Mouse (Mus musculus): ENCODE results near the gene Ndufb4. TPM values are rescaled to one million over a fixed set of nuclear protein-coding genes. Genes with fewer than 3 reads are reported as not detected.
"Not testable (repeated sequence)": the region's sequence is repeated elsewhere in the genome, so short reads cannot be mapped to it uniquely, and the experiment has no call there.

Ndufb4 gene
- polyA plus RNA-seq, 1 experiment from 2014 or later, result 45.0 TPM

- H3K27me3 ChIP-seq (ENCODE audit: insufficient read depth, low read length), result no peaks in the 10 kb centered on the region
- no peak overlapping the region for H3K27ac ChIP-seq (ENCODE audit: low read length)
- no peak overlapping the region for H3K9ac ChIP-seq (replicated peaks; ENCODE audit: low read length)
- no peak overlapping the region for H3K4me3 ChIP-seq (ENCODE audit: low read length)
- no peak overlapping the region for H3K4me2 ChIP-seq (replicated peaks; ENCODE audit: low read depth, low read length)
- no peaks in the 10 kb centered on the region for H3K9me3 ChIP-seq (ENCODE audit: low read length)
- no peaks in the 10 kb centered on the region for H3K4me1 ChIP-seq (ENCODE audit: insufficient read depth, low read length)
- 91% methylated on average over 5 of the region's 5 CpGs for WGBS
- ATAC-seq (ENCODE audit: low FRiP score, low TSS enrichment), result no peak
- H3K36me3 ChIP-seq (ENCODE audit: insufficient read depth, low read length), result peaks cover 40% of the 10 kb centered on the region
These were observed 9.8 kb downstream of the Ndufb4 start for GRCm38 (mm10) chr16:37644486-37644885.

- peaks cover 12% of the 10 kb centered on the region; the same call in 1 of the 2 replicates for H3K36me3 ChIP-seq (ENCODE audit: insufficient read depth, low read length)
- not testable (repeated sequence) for H3K4me3 ChIP-seq (ENCODE audit: low read length); H3K4me2 ChIP-seq (replicated peaks; ENCODE audit: low read depth, low read length); ATAC-seq (ENCODE audit: low FRiP score, low TSS enrichment); H3K9me3 ChIP-seq (ENCODE audit: low read length); H3K9ac ChIP-seq (replicated peaks; ENCODE audit: low read length); H3K27me3 ChIP-seq (ENCODE audit: insufficient read depth, low read length); H3K27ac ChIP-seq (ENCODE audit: low read length); H3K4me1 ChIP-seq (ENCODE audit: insufficient read depth, low read length)
These were observed 13.7 kb downstream of the Ndufb4 start for GRCm38 (mm10) chr16:37640522-37640921.

DNA sequence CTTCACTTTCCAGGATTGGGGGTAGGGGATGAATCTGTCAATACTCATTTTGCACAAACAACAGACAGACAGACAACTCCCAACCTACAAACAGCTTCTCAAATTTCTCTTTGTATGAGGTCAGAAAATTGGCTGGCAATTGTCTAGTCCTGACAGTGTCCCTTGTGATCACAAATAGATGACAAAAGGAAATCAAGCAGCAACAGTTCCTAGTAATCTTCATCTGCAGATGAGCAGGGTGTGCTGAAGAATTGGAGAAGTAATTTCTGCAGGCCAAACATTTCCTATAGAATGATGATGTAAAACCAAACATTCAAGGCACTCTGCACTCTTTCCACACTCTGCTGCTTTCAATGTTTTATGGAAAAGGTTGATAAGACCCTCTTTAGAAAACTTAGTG is 16.5 kb downstream of the Ndufb4 start:
- Histone ChIP-seq H3K36me3 (ENCODE audit: insufficient read depth, low read length) (no peaks in the 10 kb centered on the region), H3K4me3 (ENCODE audit: low read length) (no peak overlapping the region), H3K4me1 (ENCODE audit: insufficient read depth, low read length) (no peaks in the 10 kb centered on the region), H3K27ac (ENCODE audit: low read length) (no peak overlapping the region), H3K4me2 (replicated peaks; ENCODE audit: low read depth, low read length) (no peak overlapping the region), H3K9ac (replicated peaks; ENCODE audit: low read length) (no peak overlapping the region), H3K27me3 (ENCODE audit: insufficient read depth, low read length) (no peaks in the 10 kb centered on the region), H3K9me3 (ENCODE audit: low read length) (no peaks in the 10 kb centered on the region)
- no peak for ATAC-seq (ENCODE audit: low FRiP score, low TSS enrichment)

- Histone ChIP-seq H3K4me1 (ENCODE audit: insufficient read depth, low read length) (no peaks in the 10 kb centered on the region), H3K27ac (ENCODE audit: low read length) (no peak overlapping the region), H3K27me3 (ENCODE audit: insufficient read depth, low read length) (no peaks in the 10 kb centered on the region), H3K9ac (replicated peaks; ENCODE audit: low read length) (no peak overlapping the region), H3K9me3 (ENCODE audit: low read length) (no peaks in the 10 kb centered on the region), H3K4me3 (ENCODE audit: low read length) (no peak overlapping the region), H3K4me2 (replicated peaks; ENCODE audit: low read depth, low read length) (no peak overlapping the region), H3K36me3 (ENCODE audit: insufficient read depth, low read length) (no peaks in the 10 kb centered on the region)
- ATAC-seq (ENCODE audit: low FRiP score, low TSS enrichment), result no peak
- 48% methylated on average over 6 of the region's 6 CpGs for WGBS
These were observed 18.1 kb downstream of the Ndufb4 start for GRCm38 (mm10) chr16:37636107-37636506.

GRCm38 (mm10) chr16:37635095-37635494 is 19.2 kb downstream of the Ndufb4 start:
- no peak for ATAC-seq (ENCODE audit: low FRiP score, low TSS enrichment)
- 97% methylated on average over 1 of the region's 1 CpGs for WGBS
- no peak overlapping the region for H3K4me2 ChIP-seq (replicated peaks; ENCODE audit: low read depth, low read length)

DNA sequence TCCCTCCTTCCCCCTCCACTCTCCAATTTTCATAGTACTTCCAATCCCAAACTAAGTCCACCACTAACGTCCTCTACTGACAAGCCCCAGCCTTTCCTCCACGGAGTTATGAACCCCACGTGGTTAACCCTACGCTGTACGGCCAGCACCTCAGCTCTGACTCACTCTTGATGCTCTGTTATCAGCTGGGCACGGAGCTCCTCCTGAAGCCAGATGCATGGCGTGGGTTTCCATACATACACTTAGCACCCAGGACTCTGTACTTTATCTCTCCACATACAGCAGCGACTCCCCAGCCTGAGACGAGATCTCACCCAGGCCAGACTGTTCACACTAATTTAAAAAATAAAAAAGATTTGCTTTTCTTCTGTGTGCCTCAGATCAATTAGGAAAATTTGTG is 19.7 kb downstream of the Ndufb4 start:
- ATAC-seq (ENCODE audit: low FRiP score, low TSS enrichment), result no peak; the same call in 1 of the 2 replicates

More at GRCm38 (mm10) chr16:37635095-37635494, 19.2 kb downstream of the Ndufb4 start:
- H3K9ac ChIP-seq (replicated peaks; ENCODE audit: low read length), result no peak overlapping the region
- no peaks in the 10 kb centered on the region for H3K4me1 ChIP-seq (ENCODE audit: insufficient read depth, low read length)
- H3K4me3 ChIP-seq (ENCODE audit: low read length), result no peak overlapping the region
- H3K9me3 ChIP-seq (ENCODE audit: low read length), result no peaks in the 10 kb centered on the region
- H3K27me3 ChIP-seq (ENCODE audit: insufficient read depth, low read length), result no peaks in the 10 kb centered on the region
- no peaks in the 10 kb centered on the region for H3K36me3 ChIP-seq (ENCODE audit: insufficient read depth, low read length)
- no peak overlapping the region for H3K27ac ChIP-seq (ENCODE audit: low read length)

DNA sequence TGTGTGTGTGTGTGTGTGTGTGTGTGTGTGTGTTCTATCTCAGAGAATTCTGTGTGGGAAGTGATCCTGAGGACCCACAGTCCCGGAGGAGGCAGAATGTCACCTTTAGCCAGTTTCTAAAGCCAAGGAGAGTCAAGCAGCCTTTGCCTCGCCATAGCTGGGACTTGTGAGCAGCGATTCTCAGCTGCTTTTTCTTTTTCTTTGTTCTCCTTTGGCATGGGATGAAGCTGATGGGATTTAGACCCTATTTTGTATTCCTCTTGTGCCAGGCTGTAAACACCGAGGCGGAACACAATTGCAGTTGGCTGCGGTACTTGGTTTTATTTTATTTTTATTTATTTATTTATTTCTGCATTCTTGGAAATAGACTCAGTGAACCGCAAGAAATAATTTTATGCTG is 25.2 kb downstream of the Ndufb4 start:
- Histone ChIP-seq H3K36me3 (ENCODE audit: insufficient read depth, low read length) (no peaks in the 10 kb centered on the region), H3K4me2 (replicated peaks; ENCODE audit: low read depth, low read length) (no peak overlapping the region), H3K4me1 (ENCODE audit: insufficient read depth, low read length) (no peaks in the 10 kb centered on the region), H3K9ac (replicated peaks; ENCODE audit: low read length) (no peak overlapping the region), H3K27ac (ENCODE audit: low read length) (no peak overlapping the region), H3K9me3 (ENCODE audit: low read length) (no peaks in the 10 kb centered on the region), H3K27me3 (ENCODE audit: insufficient read depth, low read length) (no peaks in the 10 kb centered on the region), H3K4me3 (ENCODE audit: low read length) (no peak overlapping the region)
- no peak for ATAC-seq (ENCODE audit: low FRiP score, low TSS enrichment)
- WGBS, result 92% methylated on average over 7 of the region's 7 CpGs

More for the DNA sequence above, 19.7 kb downstream of the Ndufb4 start:
- Histone ChIP-seq H3K27me3 (ENCODE audit: insufficient read depth, low read length) (no peaks in the 10 kb centered on the region), H3K4me2 (replicated peaks; ENCODE audit: low read depth, low read length) (no peak overlapping the region), H3K27ac (ENCODE audit: low read length) (no peak overlapping the region), H3K4me3 (ENCODE audit: low read length) (no peak overlapping the region), H3K4me1 (ENCODE audit: insufficient read depth, low read length) (no peaks in the 10 kb centered on the region), H3K9ac (replicated peaks; ENCODE audit: low read length) (no peak overlapping the region), H3K36me3 (ENCODE audit: insufficient read depth, low read length) (no peaks in the 10 kb centered on the region), H3K9me3 (ENCODE audit: low read length) (no peaks in the 10 kb centered on the region)
- WGBS, result 76% methylated on average over 9 of the region's 9 CpGs

DNA sequence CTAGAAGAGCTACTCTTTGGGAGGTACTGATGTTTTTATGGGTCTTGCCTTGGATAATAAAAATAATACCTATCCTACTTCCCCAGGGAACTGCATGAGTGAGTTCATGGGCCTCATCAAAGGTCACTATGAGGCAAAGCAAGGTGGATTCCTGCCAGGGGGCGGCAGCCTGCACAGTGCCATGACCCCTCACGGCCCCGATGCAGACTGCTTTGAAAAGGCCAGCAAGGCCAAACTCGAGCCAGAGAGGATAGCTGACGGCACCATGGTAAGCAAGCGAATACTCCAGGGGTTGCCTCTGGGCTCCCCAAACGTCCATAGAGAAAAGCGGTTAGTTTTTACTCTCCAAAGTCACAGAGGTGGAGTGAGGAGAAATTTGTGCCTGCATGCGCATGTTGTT is 25.9 kb downstream of the Ndufb4 start:
- no peak overlapping the region for H3K27ac ChIP-seq (ENCODE audit: low read length)
- H3K9ac ChIP-seq (replicated peaks; ENCODE audit: low read length), result no peak overlapping the region
- no peak overlapping the region for H3K4me3 ChIP-seq (ENCODE audit: low read length)
- H3K27me3 ChIP-seq (ENCODE audit: insufficient read depth, low read length), result no peaks in the 10 kb centered on the region
- no peaks in the 10 kb centered on the region for H3K9me3 ChIP-seq (ENCODE audit: low read length)
- H3K4me2 ChIP-seq (replicated peaks; ENCODE audit: low read depth, low read length), result no peak overlapping the region
- H3K4me1 ChIP-seq (ENCODE audit: insufficient read depth, low read length), result no peaks in the 10 kb centered on the region
- no peak for ATAC-seq (ENCODE audit: low FRiP score, low TSS enrichment)
- H3K36me3 ChIP-seq (ENCODE audit: insufficient read depth, low read length), result no peaks in the 10 kb centered on the region
- 61% methylated on average over 9 of the region's 9 CpGs for WGBS

GRCm38 (mm10) chr16:37626388-37626949 is 27.8 kb downstream of the Ndufb4 start:
- Histone ChIP-seq H3K9me3 (ENCODE audit: low read length) (no peaks in the 10 kb centered on the region), H3K27me3 (ENCODE audit: insufficient read depth, low read length) (no peaks in the 10 kb centered on the region), H3K4me3 (ENCODE audit: low read length) (no peak overlapping the region), H3K36me3 (ENCODE audit: insufficient read depth, low read length) (no peaks in the 10 kb centered on the region), H3K27ac (ENCODE audit: low read length) (no peak overlapping the region), H3K9ac (replicated peaks; ENCODE audit: low read length) (no peak overlapping the region), H3K4me2 (replicated peaks; ENCODE audit: low read depth, low read length) (no peak overlapping the region), H3K4me1 (ENCODE audit: insufficient read depth, low read length) (no peaks in the 10 kb centered on the region)
- no peak for ATAC-seq (ENCODE audit: low FRiP score, low TSS enrichment)
- 46% methylated on average over 4 of the region's 4 CpGs for WGBS

DNA sequence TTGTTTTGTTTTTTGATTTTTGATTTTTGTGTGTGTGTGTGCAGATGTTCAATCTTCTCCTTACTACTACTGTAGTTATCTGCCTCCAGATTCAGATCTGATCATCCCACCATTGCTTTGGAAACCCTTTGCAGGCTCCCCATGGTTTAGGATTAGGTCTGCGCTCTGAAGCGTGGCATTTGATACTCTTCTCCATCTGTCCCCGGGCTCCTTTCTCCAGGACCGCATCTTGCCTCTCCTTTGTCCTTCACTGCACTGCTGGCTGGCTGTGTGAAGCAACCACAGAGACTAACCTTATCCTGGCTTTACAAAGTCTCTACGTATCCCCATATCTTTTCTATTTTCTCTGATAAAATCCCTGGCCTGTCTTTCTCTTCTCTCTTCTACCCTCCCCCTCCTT is 31.3 kb downstream of the Ndufb4 start:
- 70% methylated on average over 5 of the region's 5 CpGs for WGBS
- H3K4me3 ChIP-seq (ENCODE audit: low read length), result no peak overlapping the region
- H3K4me1 ChIP-seq (ENCODE audit: insufficient read depth, low read length), result no peaks in the 10 kb centered on the region
- no peak overlapping the region for H3K4me2 ChIP-seq (replicated peaks; ENCODE audit: low read depth, low read length)
- no peaks in the 10 kb centered on the region for H3K9me3 ChIP-seq (ENCODE audit: low read length)
- H3K9ac ChIP-seq (replicated peaks; ENCODE audit: low read length), result no peak overlapping the region
- no peak for ATAC-seq (ENCODE audit: low FRiP score, low TSS enrichment)
- no peak overlapping the region for H3K27ac ChIP-seq (ENCODE audit: low read length)
- no peaks in the 10 kb centered on the region for H3K36me3 ChIP-seq (ENCODE audit: insufficient read depth, low read length)
- no peaks in the 10 kb centered on the region for H3K27me3 ChIP-seq (ENCODE audit: insufficient read depth, low read length)
